Comparison of ENCODE assay signal across 10 mouse cellular contexts in the genomic region with DNA sequence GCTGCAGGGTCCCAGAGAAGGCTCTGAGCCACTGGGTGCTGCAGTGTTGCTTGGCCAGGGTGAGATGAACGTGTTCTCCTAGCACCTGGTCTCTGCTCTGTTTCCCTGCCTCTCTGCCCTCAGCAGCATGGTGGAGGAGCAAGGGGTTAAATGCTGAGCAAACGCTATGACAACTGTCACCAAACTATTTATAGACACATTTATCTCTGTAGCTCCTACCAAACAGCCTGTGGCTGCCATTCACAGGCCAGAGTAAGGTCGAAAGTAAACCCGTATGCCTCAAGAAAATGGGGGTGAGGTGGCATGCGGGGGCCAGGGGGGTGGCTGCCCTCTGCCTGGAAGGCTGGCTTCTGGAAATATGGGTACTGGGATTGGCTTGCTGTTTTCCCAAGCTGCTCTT.
DNase-seq lines count a peak whose midpoint lies in the region; ATAC-seq and TF ChIP-seq lines count a peak whose summit lies in the region.
"Had no signal": no experiment of that assay in that cellular context is flagged by ENCODE, and none has a peak within 500 bp of the region (broad histone marks: within the 10 kb centered on the region; RNA-seq: fewer than 3 reads in every experiment).

No protein-coding gene starts in this region.

- H3K9me3 ChIP-seq in heart, embryonic 12.5 days (replicated peaks): no peaks in the 10 kb centered on the region
- H3K9me3 ChIP-seq in limb, embryonic 10.5 days (replicated peaks): no peaks in the 10 kb centered on the region

- peaks cover 74% of the 10 kb centered on the region for H3K4me1 ChIP-seq in heart, embryonic 12.5 days (replicated peaks)
- H3K4me1 ChIP-seq in limb, embryonic 10.5 days: peaks cover 85% of the 10 kb centered on the region

- peak overlapping the region; percentile 15 for H3K4me3 ChIP-seq in heart, embryonic 12.5 days
- H3K4me3 ChIP-seq in limb, embryonic 10.5 days: no peak overlapping the region
- H3K4me3 ChIP-seq in left cerebral cortex, adult 2 months: no peak overlapping the region

- H3K27ac ChIP-seq in heart, embryonic 12.5 days (ENCODE audit: poor library complexity, severe bottlenecking): peak overlapping the region; percentile 94
- H3K27ac ChIP-seq in limb, embryonic 10.5 days: peak overlapping the region; percentile 71
- no peak overlapping the region for H3K27ac ChIP-seq in left cerebral cortex, adult 2 months

- peak overlapping the region; percentile 64 for H3K9ac ChIP-seq in heart, embryonic 12.5 days

- no peak for DNase-seq in heart, adult 8-10 months (ENCODE audit: low spot score)
- peak; percentile 19 for DNase-seq in spleen, adult 12 weeks (ENCODE audit: low spot score)
- no peak for DNase-seq in spleen, postnatal 14 days (ENCODE audit: low spot score in 2 of 2)
- DNase-seq in limb, embryonic 10.5 days (ENCODE audit: low spot score): no peak
- DNase-seq in retina, postnatal 1 day: no peak
- no peak for DNase-seq in gastrocnemius, postnatal 36 days
- DNase-seq in left cerebral cortex, adult 2 months (ENCODE audit: extremely low spot score in 1 of 2, low spot score in 2 of 2): no peak
- DNase-seq: thymus, postnatal 14 days had no signal

- intact Hi-C loops in gastrocnemius, postnatal 36 days (cut with DNase I): loop anchor here (5.0 kb wide), 1 partner anchor 95 kb away; no protein-coding TSS in a partner anchor
- intact Hi-C loops in left cerebral cortex, adult 2 months (cut with DNase I): no loop called here

- peak; percentile 46 for ATAC-seq in heart, embryonic 12.5 days (ENCODE audit: insufficient number of reproducible peaks, low FRiP score)
- ATAC-seq: inflammation-experienced regulatory T-cells, adult 6 months had no signal

- no peaks in the 10 kb centered on the region for H3K36me3 ChIP-seq in heart, embryonic 12.5 days
- peaks cover 12% of the 10 kb centered on the region; the same call in 1 of the 2 replicates for H3K36me3 ChIP-seq in limb, embryonic 10.5 days

- no peaks in the 10 kb centered on the region; the same call in 1 of the 2 replicates for H3K27me3 ChIP-seq in heart, embryonic 12.5 days (replicated peaks)
- H3K27me3 ChIP-seq in limb, embryonic 10.5 days (ENCODE audit: low read depth, poor library complexity, severe bottlenecking): peaks cover 21% of the 10 kb centered on the region; the same call in 1 of the 2 replicates

- H3K4me2 ChIP-seq in heart, embryonic 12.5 days: peak overlapping the region; percentile 63

- WGBS in heart, embryonic 12.5 days: 14% methylated on average over 5 of the region's 5 CpGs
- WGBS in limb, embryonic 10.5 days: 52% methylated on average over 5 of the region's 5 CpGs

- TF ChIP-seq CTCF in left cerebral cortex, adult 2 months (IDR thresholded peaks at IDR 0.05): no peak
